Mouse (Mus musculus) stomach, adult 2 months (tissue): ENCODE data around the gene A630076J17Rik. TPM values are rescaled to one million over a fixed set of nuclear protein-coding genes. Genes with fewer than 3 reads are reported as not detected.

Experiments
- polyA plus RNA-seq: library from polyadenylated mRNA; depleted of rRNA; stranded (reverse); fragments of >200 nt; gene quantifications from 2 replicates; pipeline ENCODE4 v1.2.3, GENCODE M21; 2012; rRNA removed

The A630076J17Rik gene
- not detected in 2 replicates for polyA plus RNA-seq

DNA sequence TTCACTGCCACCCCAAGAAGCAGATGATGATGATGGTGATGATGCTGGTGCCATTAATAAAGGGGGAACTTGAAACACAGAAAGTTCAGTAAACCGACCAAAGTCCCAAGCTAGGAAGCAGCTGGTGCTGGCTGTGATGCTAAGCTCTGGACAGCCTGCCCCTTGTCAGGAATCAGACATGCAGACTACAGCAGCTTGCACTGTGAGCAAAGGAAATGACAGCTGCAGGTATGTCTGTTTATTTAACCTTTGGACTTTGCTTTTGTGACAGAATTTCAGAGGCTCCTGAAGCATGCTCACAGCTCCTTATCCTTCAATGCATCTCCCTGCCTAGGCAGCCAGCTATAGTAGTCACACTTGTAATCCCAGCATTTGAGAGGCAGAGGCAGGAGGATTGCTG, at the start of gene A630076J17Rik:
TSS of gene A630076J17Rik (plus strand) at position 88 of the 400 bp plus-strand sequence.

DNA sequence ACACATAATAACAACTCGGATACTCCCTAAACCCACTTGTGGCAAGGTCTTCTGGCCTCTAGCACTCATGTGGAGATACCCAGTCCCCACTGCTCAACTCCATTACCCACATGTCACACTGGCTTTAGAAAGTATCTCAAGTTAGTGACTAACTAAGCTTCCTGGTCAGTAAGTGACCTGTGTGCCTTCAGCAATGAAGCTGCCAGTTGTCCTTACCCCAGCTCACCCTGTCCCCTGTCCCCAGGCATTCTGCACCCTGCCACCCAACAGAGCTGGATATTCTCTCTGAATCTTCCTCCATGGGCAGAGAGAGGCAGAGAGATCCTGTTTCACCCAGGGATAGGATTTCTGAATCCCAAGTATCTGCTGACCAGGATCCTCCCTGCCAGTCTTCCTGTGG, 47.7 kb upstream of the A630076J17Rik start, which contains the start of gene Kcna10:
TSS of gene Kcna10 (plus strand) at position 301 of the 400 bp plus-strand sequence.

DNA sequence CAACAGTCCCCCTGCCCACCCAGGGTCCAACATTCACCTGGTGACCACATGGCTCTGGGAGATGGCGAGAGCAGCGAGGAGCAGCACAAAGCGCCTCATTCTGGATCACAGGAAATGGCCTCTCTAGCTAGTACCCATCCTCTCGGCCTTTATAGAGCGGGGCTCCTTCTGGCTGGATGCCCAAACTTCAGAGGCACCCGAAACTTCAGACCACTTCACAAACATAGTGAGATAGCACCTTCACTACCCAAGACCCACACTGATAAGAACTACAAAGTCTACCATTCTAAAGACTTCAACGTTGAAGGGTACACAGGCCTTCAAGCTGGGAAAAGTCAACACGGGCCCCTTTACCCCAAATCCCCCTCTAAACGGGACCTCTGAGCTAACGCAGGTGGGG, 8.8 kb upstream of the A630076J17Rik start, which contains the start of gene Cym:
TSS of gene Cym (minus strand) at position 125 of the 400 bp plus-strand sequence.

GRCm38 (mm10) chr3:107239607-107240006, 9.2 kb downstream of the A630076J17Rik start, which contains the start of gene Prok1:
Gene Prok1 (minus strand): TSS chr3:107239707.

GRCm38 (mm10) chr3:107278479-107279269, 48.3 kb downstream of the A630076J17Rik start, which contains the start of gene Lamtor5:
Gene Lamtor5 (plus strand): TSS chr3:107278858.

Other genes starting within 250 kb of the A630076J17Rik start
- gene Kcna3, start 194.4 kb upstream of the A630076J17Rik start, polyA plus RNA-seq: 0.17 and 0.20 TPM in 2 replicates
- 0.35 and 0.79 TPM in 2 replicates for gene Kcna2, start 129.5 kb upstream of the A630076J17Rik start, polyA plus RNA-seq
- gene Kcna10, start 47.6 kb upstream of the A630076J17Rik start, polyA plus RNA-seq: not detected in 2 replicates
- gene Cym, start 8.9 kb upstream of the A630076J17Rik start, polyA plus RNA-seq: 28.3 and 31.9 TPM in 2 replicates
- 0.02 TPM in 1 of 2 replicates, not detected in the other for gene Prok1, start 9.1 kb downstream of the A630076J17Rik start, polyA plus RNA-seq
- 31.2 and 37.6 TPM in 2 replicates for gene Lamtor5, start 48.2 kb downstream of the A630076J17Rik start, polyA plus RNA-seq
- gene Slc16a4, start 60.6 kb downstream of the A630076J17Rik start, polyA plus RNA-seq: 0.04 and 0.06 TPM in 2 replicates
- 1.1 and 1.2 TPM in 2 replicates for gene Rbm15, start 103.1 kb downstream of the A630076J17Rik start, polyA plus RNA-seq
- gene Kcnc4, start 228.9 kb downstream of the A630076J17Rik start, polyA plus RNA-seq: 0.21 and 0.25 TPM in 2 replicates